Mouse (Mus musculus): Measurements from ENCODE around the gene Mocs2. TPM values are rescaled to one million over a fixed set of nuclear protein-coding genes. Genes with fewer than 3 reads are reported as not detected.
A peak's percentile ranks its signal among the peaks of the same experiment; 100 is the strongest.

Mocs2 gene
- polyA plus RNA-seq, 1 experiment, result 185 TPM

- no peak overlapping the region for H3K4me3 ChIP-seq (ENCODE audit: insufficient read depth, low read depth, low read length)
- H3K4me1 ChIP-seq (ENCODE audit: control insufficient read depth, insufficient read depth, insufficient read length, low read length), result 0 out of 2 replicates have a peak, but pooled peaks cover 2% of the 10 kb centered on the region
- no peak overlapping the region for H3K27ac ChIP-seq (replicated peaks; ENCODE audit: low read depth, low read length)
Measured at GRCm38 (mm10) chr13:114839098-114839497, 21.1 kb downstream of the Mocs2 start.

GRCm38 (mm10) chr13:114840545-114840944, 22.5 kb downstream of the Mocs2 start:
- Histone ChIP-seq H3K27ac (replicated peaks; ENCODE audit: low read depth, low read length) (no peak overlapping the region), H3K4me3 (ENCODE audit: insufficient read depth, low read depth, low read length) (no peak overlapping the region), H3K4me1 (ENCODE audit: control insufficient read depth, insufficient read depth, insufficient read length, low read length) (no peaks in the 10 kb centered on the region)

- Histone ChIP-seq H3K4me1 (ENCODE audit: control insufficient read depth, insufficient read depth, insufficient read length, low read length) (no peaks in the 10 kb centered on the region; the same call in 1 of the 2 replicates), H3K27ac (replicated peaks; ENCODE audit: low read depth, low read length) (no peak overlapping the region)
Measured at GRCm38 (mm10) chr13:114843318-114843717, 25.3 kb downstream of the Mocs2 start.

GRCm38 (mm10) chr13:114845804-114846203, 27.8 kb downstream of the Mocs2 start:
- H3K4me1 ChIP-seq (ENCODE audit: control insufficient read depth, insufficient read depth, insufficient read length, low read length), result no peaks in the 10 kb centered on the region; the same call in 1 of the 2 replicates
- H3K27ac ChIP-seq (replicated peaks; ENCODE audit: low read depth, low read length), result no peak overlapping the region
- H3K4me3 ChIP-seq (ENCODE audit: insufficient read depth, low read depth, low read length), result no peak overlapping the region

More at GRCm38 (mm10) chr13:114843318-114843717, 25.3 kb downstream of the Mocs2 start:
- H3K4me3 ChIP-seq (ENCODE audit: insufficient read depth, low read depth, low read length), result no peak overlapping the region

DNA sequence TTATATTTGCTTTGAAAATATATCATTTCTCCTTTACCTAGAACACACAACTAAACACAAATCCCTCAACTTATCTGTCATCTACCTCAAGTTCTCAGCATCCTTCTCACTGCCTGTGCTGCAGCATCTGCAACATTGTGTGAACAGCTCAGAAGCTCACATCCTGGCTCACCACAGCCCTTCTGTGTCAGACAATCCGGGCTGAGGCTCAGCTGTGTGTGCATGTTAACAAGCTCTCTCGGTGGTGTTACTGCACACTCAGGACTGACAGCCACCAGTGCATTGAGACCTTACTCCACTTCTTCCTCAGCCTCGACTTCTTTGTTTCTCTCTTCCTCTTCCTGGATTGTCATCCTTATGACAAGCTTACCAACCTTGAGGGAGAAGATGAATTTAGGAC, 30.9 kb downstream of the Mocs2 start:
- Histone ChIP-seq H3K4me3 (ENCODE audit: insufficient read depth, low read depth, low read length) (no peak overlapping the region), H3K27ac (replicated peaks; ENCODE audit: low read depth, low read length) (no peak overlapping the region), H3K4me1 (ENCODE audit: control insufficient read depth, insufficient read depth, insufficient read length, low read length) (no peaks in the 10 kb centered on the region; the same call in 1 of the 2 replicates)

GRCm38 (mm10) chr13:114852264-114853111, 34.5 kb downstream of the Mocs2 start:
- Histone ChIP-seq H3K27ac (replicated peaks; ENCODE audit: low read depth, low read length) (no peak overlapping the region), H3K4me3 (ENCODE audit: insufficient read depth, low read depth, low read length) (no peak overlapping the region), H3K4me1 (ENCODE audit: control insufficient read depth, insufficient read depth, insufficient read length, low read length) (no peaks in the 10 kb centered on the region)

- H3K4me3 ChIP-seq (ENCODE audit: insufficient read depth, low read depth, low read length), result no peak overlapping the region
- no peak overlapping the region for H3K27ac ChIP-seq (replicated peaks; ENCODE audit: low read depth, low read length)
- no peaks in the 10 kb centered on the region for H3K4me1 ChIP-seq (ENCODE audit: control insufficient read depth, insufficient read depth, insufficient read length, low read length)
Measured at GRCm38 (mm10) chr13:114853152-114853551, 35.1 kb downstream of the Mocs2 start.

DNA sequence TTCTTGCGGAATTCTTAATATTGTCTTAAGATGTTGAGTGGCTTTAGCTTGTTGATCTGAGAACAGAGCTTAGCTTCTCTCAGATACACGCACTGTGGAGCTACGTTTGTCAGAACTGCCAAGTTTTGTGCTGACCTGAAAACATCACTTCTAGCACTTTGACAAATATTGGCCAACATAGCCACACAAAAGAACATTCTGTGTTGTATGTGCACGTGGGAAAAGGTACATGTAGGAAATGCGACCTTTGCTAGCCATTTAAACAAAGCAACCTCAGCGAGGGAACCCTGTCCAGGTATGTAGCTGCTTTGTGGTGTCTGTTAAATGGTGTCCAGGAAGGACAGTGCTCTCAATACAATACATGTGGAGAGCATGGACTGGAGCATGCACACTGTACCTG, 36.0 kb downstream of the Mocs2 start:
- Histone ChIP-seq H3K4me3 (ENCODE audit: insufficient read depth, low read depth, low read length) (no peak overlapping the region), H3K27ac (replicated peaks; ENCODE audit: low read depth, low read length) (no peak overlapping the region), H3K4me1 (ENCODE audit: control insufficient read depth, insufficient read depth, insufficient read length, low read length) (no peaks in the 10 kb centered on the region)

- no peak overlapping the region for H3K4me3 ChIP-seq (ENCODE audit: insufficient read depth, low read depth, low read length)
- no peaks in the 10 kb centered on the region for H3K4me1 ChIP-seq (ENCODE audit: control insufficient read depth, insufficient read depth, insufficient read length, low read length)
- H3K27ac ChIP-seq (replicated peaks; ENCODE audit: low read depth, low read length), result no peak overlapping the region
Measured at GRCm38 (mm10) chr13:114854428-114854827, 36.4 kb downstream of the Mocs2 start.

DNA sequence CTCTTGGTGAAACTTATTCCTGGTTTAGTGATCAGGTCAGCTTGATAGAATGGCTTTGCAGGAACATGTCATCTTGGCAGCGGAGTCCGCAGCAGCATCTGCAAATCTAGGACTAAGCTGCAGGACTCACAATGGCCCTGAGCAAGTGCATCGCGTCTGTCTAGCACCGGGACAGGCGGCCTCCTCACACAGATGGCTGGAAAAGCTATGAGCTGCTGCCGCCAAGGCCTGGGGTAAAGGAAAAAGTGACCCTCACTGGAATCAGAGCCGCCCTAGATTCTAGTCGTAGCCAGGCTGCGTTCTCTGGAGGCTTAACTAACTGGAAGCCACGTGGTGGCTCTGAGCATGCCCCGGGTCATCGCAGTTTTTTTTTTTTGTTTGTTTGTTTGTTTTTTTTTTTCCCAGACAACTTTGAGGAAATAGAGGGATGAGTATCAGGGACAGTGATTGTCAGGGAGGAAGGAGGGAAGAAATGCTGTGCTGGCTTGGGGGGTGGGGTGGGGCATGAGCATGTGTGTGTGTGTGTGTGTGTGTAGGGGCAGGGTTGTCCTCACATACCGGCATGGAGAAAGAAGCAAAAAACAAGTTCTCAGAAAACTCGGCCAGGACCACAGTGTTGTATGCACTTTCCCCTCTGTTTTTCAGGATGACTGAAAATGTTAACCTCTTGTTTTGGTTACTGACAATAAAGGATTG, 37.7 kb downstream of the Mocs2 start:
- Histone ChIP-seq H3K4me1 (ENCODE audit: control insufficient read depth, insufficient read depth, insufficient read length, low read length) (no peaks in the 10 kb centered on the region), H3K4me3 (ENCODE audit: insufficient read depth, low read depth, low read length) (peak overlapping the region; percentile 8), H3K27ac (replicated peaks; ENCODE audit: low read depth, low read length) (no peak overlapping the region)

DNA sequence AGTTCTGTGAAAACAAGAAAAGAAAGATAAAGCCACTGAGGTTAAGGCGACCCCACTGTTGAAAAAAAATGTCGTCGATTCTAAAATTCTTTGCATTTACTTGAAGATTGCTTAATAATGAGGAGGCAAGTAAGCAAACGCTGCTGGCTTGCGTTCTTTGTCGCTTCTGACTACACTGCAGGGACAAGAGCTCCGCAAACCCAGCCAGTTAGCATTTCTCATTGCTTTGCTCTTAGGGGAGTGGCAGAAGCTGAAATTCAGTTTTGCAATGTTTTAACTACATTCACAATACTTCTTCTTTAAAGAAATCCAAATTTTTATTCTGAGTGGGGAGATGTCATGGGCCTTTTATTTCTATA, 38.2 kb downstream of the Mocs2 start:
- no peaks in the 10 kb centered on the region for H3K4me1 ChIP-seq (ENCODE audit: control insufficient read depth, insufficient read depth, insufficient read length, low read length)
- H3K4me3 ChIP-seq (ENCODE audit: insufficient read depth, low read depth, low read length), result no peak overlapping the region
- no peak overlapping the region for H3K27ac ChIP-seq (replicated peaks; ENCODE audit: low read depth, low read length)

- Histone ChIP-seq H3K27ac (replicated peaks; ENCODE audit: low read depth, low read length) (no peak overlapping the region), H3K4me1 (ENCODE audit: control insufficient read depth, insufficient read depth, insufficient read length, low read length) (no peaks in the 10 kb centered on the region), H3K4me3 (ENCODE audit: insufficient read depth, low read depth, low read length) (no peak overlapping the region)
Measured at GRCm38 (mm10) chr13:114857525-114857924, 39.5 kb downstream of the Mocs2 start.

DNA sequence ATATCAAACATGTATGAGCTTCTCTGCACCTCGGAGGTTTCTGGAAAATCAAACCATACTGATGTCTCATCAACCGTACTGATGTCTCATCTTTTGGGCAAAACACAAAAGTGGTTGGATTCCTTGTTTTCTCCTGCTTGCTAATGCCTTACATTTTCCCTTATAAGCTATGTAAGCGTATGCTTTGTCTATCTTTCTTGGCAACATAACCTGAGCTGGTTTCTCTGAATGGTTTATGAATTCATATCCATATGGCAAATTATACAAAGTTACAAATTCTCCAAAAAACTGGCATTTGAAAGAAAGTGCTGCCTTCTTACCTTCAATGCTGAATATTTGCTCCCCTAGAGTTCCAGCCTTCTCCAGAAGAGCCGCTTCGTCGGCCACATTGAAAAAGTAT, 56.7 kb downstream of the Mocs2 start:
- no peak overlapping the region for H3K4me3 ChIP-seq (ENCODE audit: insufficient read depth, low read depth, low read length)
- H3K4me1 ChIP-seq (ENCODE audit: control insufficient read depth, insufficient read depth, insufficient read length, low read length), result no peaks in the 10 kb centered on the region
- H3K27ac ChIP-seq (replicated peaks; ENCODE audit: low read depth, low read length), result no peak overlapping the region

DNA sequence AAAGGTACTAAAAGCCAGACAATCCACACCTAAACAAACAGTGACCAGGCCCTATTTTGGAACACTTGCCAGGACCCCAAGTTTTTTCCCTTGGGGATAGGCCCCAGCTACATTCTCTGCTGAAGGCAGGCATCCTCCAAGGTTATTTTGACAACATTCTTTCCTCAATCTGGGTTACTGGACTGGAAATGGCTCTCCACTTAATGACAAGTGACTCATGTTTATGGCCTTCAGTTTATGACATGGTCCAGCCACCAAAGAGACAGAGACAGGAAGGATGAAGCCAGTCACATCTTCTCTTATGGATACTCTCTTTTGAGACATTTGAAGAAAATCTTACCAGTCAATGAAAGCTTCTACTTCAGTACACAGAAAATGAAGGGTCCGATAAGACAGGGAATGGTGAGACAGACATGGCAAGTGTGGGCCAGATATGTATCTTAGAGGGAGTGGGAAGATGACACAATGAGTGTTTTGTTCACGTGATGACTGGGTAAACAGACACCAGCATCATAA, 58.0 kb downstream of the Mocs2 start:
- no peak overlapping the region for H3K4me3 ChIP-seq (ENCODE audit: insufficient read depth, low read depth, low read length)
- H3K4me1 ChIP-seq (ENCODE audit: control insufficient read depth, insufficient read depth, insufficient read length, low read length), result no peaks in the 10 kb centered on the region

GRCm38 (mm10) chr13:114878667-114879066, 60.6 kb downstream of the Mocs2 start:
- Histone ChIP-seq H3K4me1 (ENCODE audit: control insufficient read depth, insufficient read depth, insufficient read length, low read length) (no peaks in the 10 kb centered on the region), H3K4me3 (ENCODE audit: insufficient read depth, low read depth, low read length) (no peak overlapping the region)

More for the DNA sequence above, 58.0 kb downstream of the Mocs2 start:
- no peak overlapping the region for H3K27ac ChIP-seq (replicated peaks; ENCODE audit: low read depth, low read length)

More at GRCm38 (mm10) chr13:114878667-114879066, 60.6 kb downstream of the Mocs2 start:
- no peak overlapping the region for H3K27ac ChIP-seq (replicated peaks; ENCODE audit: low read depth, low read length)

Measured in brown adipose tissue, adult 24 weeks (tissue).